ENCODE assay signal across 25 mouse cellular contexts in the genomic region with DNA sequence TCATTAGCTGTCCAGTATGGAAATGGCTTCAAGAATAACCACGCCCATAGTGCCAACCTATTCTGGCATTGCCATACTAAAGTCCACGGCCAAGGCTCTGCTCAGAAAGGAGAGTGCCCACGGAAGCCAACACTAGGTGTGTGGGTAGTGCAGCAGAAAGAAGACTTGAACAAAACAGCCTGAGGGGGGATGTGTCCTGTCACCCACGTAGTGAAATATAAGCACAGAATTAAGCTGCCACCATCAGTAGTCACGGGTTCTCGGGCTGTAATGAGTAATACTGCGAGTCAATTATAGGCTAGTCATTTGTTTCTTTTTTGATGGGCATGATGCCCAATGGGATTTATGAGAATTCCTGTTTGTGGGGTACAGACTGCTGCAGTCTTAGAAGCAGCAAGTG.
DNase-seq lines count a peak whose midpoint lies in the region; ATAC-seq and TF ChIP-seq lines count a peak whose summit lies in the region.
"Had no signal": no experiment of that assay in that cellular context is flagged by ENCODE, and none has a peak within 500 bp of the region (broad histone marks: within the 10 kb centered on the region; RNA-seq: fewer than 3 reads in every experiment).

No protein-coding gene starts in this region.

- no peaks in the 10 kb centered on the region for H3K79me2 ChIP-seq in myocyte (ENCODE audit: control insufficient read depth, insufficient read depth)

- H3K27me3 ChIP-seq in hindbrain, embryonic 13.5 days = no peaks in the 10 kb centered on the region
- H3K27me3 ChIP-seq in hindbrain, embryonic 10.5 days (ENCODE audit: insufficient read depth, poor library complexity, severe bottlenecking) = no peaks in the 10 kb centered on the region
- H3K27me3 ChIP-seq in myocyte (ENCODE audit: control insufficient read depth, insufficient read depth, insufficient read length) = no peaks in the 10 kb centered on the region
- H3K27me3 ChIP-seq: heart, embryonic 12.5 days; limb, embryonic 13.5 days; liver, embryonic 12.5 days; midbrain, embryonic 12.5 days; neural tube, embryonic 13.5 days had no signal

- whole genome bisulfite sequencing in hindbrain, embryonic 13.5 days = 73% methylated on average over 7 of the region's 7 CpGs
- WGBS in hindbrain, embryonic 10.5 days = 89% methylated on average over 7 of the region's 7 CpGs

- peaks cover 12% of the 10 kb centered on the region for H3K4me1 ChIP-seq in hindbrain, embryonic 13.5 days (replicated peaks)
- H3K4me1 ChIP-seq in hindbrain, embryonic 10.5 days (replicated peaks) = no peaks in the 10 kb centered on the region
- H3K4me1 ChIP-seq: liver, embryonic 12.5 days; midbrain, embryonic 12.5 days had no signal

- DNase-seq in hindbrain, embryonic 10.5 days (ENCODE audit: low spot score) = no peak
- peak; percentile 37 for DNase-seq in 3T3-L1 (ENCODE audit: low read depth, low spot score)
- peak; percentile 29 for DNase-seq in NIH3T3 (ENCODE audit: low read depth)
- DNase-seq in ovary, postnatal 14 days (ENCODE audit: low spot score) = no peak
- no peak for DNase-seq in thymus, postnatal 0 days (ENCODE audit: low spot score)
- DNase-seq: adrenal gland, postnatal 25 days; cerebellum, adult 11 months; cerebellum, adult 9-11 months; forebrain, postnatal 0 days; gastrocnemius, postnatal 14 days; heart, adult 18-20 months; heart, postnatal 10 days; kidney, postnatal 36 days; lung, adult 18-20 months; lung, postnatal 10 days; thymus, postnatal 25 days had no signal

- H3K36me3 ChIP-seq in hindbrain, embryonic 13.5 days = no peaks in the 10 kb centered on the region
- no peaks in the 10 kb centered on the region for H3K36me3 ChIP-seq in hindbrain, embryonic 10.5 days
- H3K36me3 ChIP-seq in myocyte (ENCODE audit: control insufficient read depth, insufficient read depth) = no peaks in the 10 kb centered on the region
- H3K36me3 ChIP-seq: heart, embryonic 12.5 days; limb, embryonic 13.5 days; liver, embryonic 12.5 days; midbrain, embryonic 12.5 days; neural tube, embryonic 13.5 days had no signal

- ATAC-seq in hindbrain, embryonic 13.5 days (ENCODE audit: low FRiP score) = peak; percentile 52; the same call in 1 of the 2 replicates
- ATAC-seq: forebrain, postnatal 0 days; intestine, embryonic 16.5 days; liver, embryonic 12.5 days had no signal

- no peak overlapping the region for H3K9ac ChIP-seq in hindbrain, embryonic 13.5 days
- H3K9ac ChIP-seq: forebrain, postnatal 0 days; heart, embryonic 12.5 days; hindbrain, embryonic 14.5 days; limb, embryonic 13.5 days; liver, embryonic 12.5 days; midbrain, embryonic 12.5 days; neural tube, embryonic 13.5 days had no signal

- no peak overlapping the region for H3K27ac ChIP-seq in hindbrain, embryonic 13.5 days
- no peak overlapping the region for H3K27ac ChIP-seq in hindbrain, embryonic 10.5 days
- H3K27ac ChIP-seq: hindbrain, embryonic 14.5 days; limb, embryonic 13.5 days; liver, embryonic 12.5 days; midbrain, embryonic 12.5 days; neural tube, embryonic 13.5 days had no signal

- H3K4me3 ChIP-seq in hindbrain, embryonic 13.5 days = no peak overlapping the region
- no peak overlapping the region for H3K4me3 ChIP-seq in hindbrain, embryonic 10.5 days
- no peak overlapping the region for H3K4me3 ChIP-seq in myocyte
- H3K4me3 ChIP-seq: heart, embryonic 12.5 days; limb, embryonic 13.5 days; liver, embryonic 12.5 days; midbrain, embryonic 12.5 days; neural tube, embryonic 13.5 days had no signal

- no peak overlapping the region for H3K4me2 ChIP-seq in hindbrain, embryonic 13.5 days
- H3K4me2 ChIP-seq in myocyte (ENCODE audit: low read depth) = peak overlapping the region; percentile 47
- H3K4me2 ChIP-seq: heart, embryonic 12.5 days; hindbrain, embryonic 14.5 days; limb, embryonic 13.5 days; liver, embryonic 12.5 days; midbrain, embryonic 12.5 days; neural tube, embryonic 13.5 days had no signal

- no peak for TF ChIP-seq POLR2A in myocyte (IDR thresholded peaks at IDR 0.05; ENCODE audit: insufficient read length, low read depth)

- H3ac ChIP-seq in myocyte (ENCODE audit: control insufficient read depth, insufficient read length) = no peak overlapping the region

- no peaks in the 10 kb centered on the region for H3K9me3 ChIP-seq in hindbrain, embryonic 13.5 days
- H3K9me3 ChIP-seq in hindbrain, embryonic 10.5 days = no peaks in the 10 kb centered on the region
- H3K9me3 ChIP-seq: heart, embryonic 12.5 days; limb, embryonic 13.5 days; liver, embryonic 12.5 days; midbrain, embryonic 12.5 days; neural tube, embryonic 13.5 days had no signal

TF ChIP-seq in myocyte, 11 proteins besides CTCF, POLR2A, EP300 and RAD21:
- TF ChIP-seq TCF3 (IDR thresholded peaks at IDR 0.05; ENCODE audit: insufficient read length, low read depth) (no peak), CEBPB (IDR thresholded peaks at IDR 0.05; ENCODE audit: insufficient read depth, poor library complexity, severe bottlenecking) (no peak), SRF (IDR thresholded peaks at IDR 0.05; ENCODE audit: control insufficient read depth, insufficient read length, low read depth) (no peak), TCF12 (IDR thresholded peaks at IDR 0.05; ENCODE audit: insufficient read depth, poor library complexity, severe bottlenecking) (no peak), MAX (IDR thresholded peaks at IDR 0.05; ENCODE audit: low read depth) (no peak), USF1 (IDR thresholded peaks at IDR 0.05; ENCODE audit: low read depth) (no peak), POLR2AphosphoS2 (IDR thresholded peaks at IDR 0.05; ENCODE audit: insufficient read length, low read depth) (no peak), E2F4 (IDR thresholded peaks at IDR 0.05; ENCODE audit: insufficient read depth) (no peak), REST (IDR thresholded peaks at IDR 0.05; ENCODE audit: insufficient read depth, insufficient read length) (no peak), MYOD1 (IDR thresholded peaks at IDR 0.05; ENCODE audit: control insufficient read depth in 1 of 3, insufficient read length in 2 of 3, low read depth in 2 of 3) (no peak), MYOG (IDR thresholded peaks at IDR 0.05; ENCODE audit: control insufficient read depth in 1 of 3, insufficient read depth in 1 of 3, insufficient read length in 2 of 3, low read depth in 2 of 3) (no peak)

Comparison
In these comparisons a context has a peak if more than half of its experiments do, and no peak if none do; other contexts are left out.
1. DNase-seq: peak in 3T3-L1 (single experiment) and NIH3T3 (single experiment); none in hindbrain, embryonic 10.5 days (single experiment), ovary, postnatal 14 days (single experiment) and thymus, postnatal 0 days (single experiment).